Mouse (Mus musculus): ENCODE data around the gene Rnaseh1. TPM values are rescaled to one million over a fixed set of nuclear protein-coding genes. Genes with fewer than 3 reads are reported as not detected.

The Rnaseh1 gene
- polyA plus RNA-seq, 1 experiment from 2014 or later: 19.6 TPM

Small RNAs within 50 kb of the gene (microRNA-seq; reads per million reads assigned to microRNA genes)
- gene Mir6937: not detected

Other genes with a start within 250 kb of the Rnaseh1 start
- gene Dcdc2c, start 97.2 kb upstream of the Rnaseh1 start, polyA plus RNA-seq (2015; fragmentation: Nextera tagmentation; extraction: Ambion mirVana): not detected in 2 replicates
- not detected in 2 replicates for gene Allc, start 67.1 kb upstream of the Rnaseh1 start, polyA plus RNA-seq (2015; fragmentation: Nextera tagmentation; extraction: Ambion mirVana)
- gene Colec11, start 26.2 kb upstream of the Rnaseh1 start, polyA plus RNA-seq (2015; fragmentation: Nextera tagmentation; extraction: Ambion mirVana): 7.8 and 7.9 TPM in 2 replicates
- gene Rps7, start 13.6 kb upstream of the Rnaseh1 start, polyA plus RNA-seq (2015; fragmentation: Nextera tagmentation; extraction: Ambion mirVana): 394 and 428 TPM in 2 replicates
- 44.3 TPM in 2 replicates for gene Adi1, start 25.6 kb downstream of the Rnaseh1 start, polyA plus RNA-seq (2015; fragmentation: Nextera tagmentation; extraction: Ambion mirVana)
- gene Trappc12, start 100.9 kb downstream of the Rnaseh1 start, polyA plus RNA-seq (2015; fragmentation: Nextera tagmentation; extraction: Ambion mirVana): 29.5 and 30.5 TPM in 2 replicates
- 20.5 and 24.8 TPM in 2 replicates for gene Eipr1, start 102.2 kb downstream of the Rnaseh1 start, polyA plus RNA-seq (2015; fragmentation: Nextera tagmentation; extraction: Ambion mirVana)